Mouse (Mus musculus): ENCODE measurements around the gene Shank3. TPM values are rescaled to one million over a fixed set of nuclear protein-coding genes. Genes with fewer than 3 reads are reported as not detected.

Shank3 gene
- polyA plus RNA-seq, 1 experiment from 2014 or later: 1.0 TPM

DNA sequence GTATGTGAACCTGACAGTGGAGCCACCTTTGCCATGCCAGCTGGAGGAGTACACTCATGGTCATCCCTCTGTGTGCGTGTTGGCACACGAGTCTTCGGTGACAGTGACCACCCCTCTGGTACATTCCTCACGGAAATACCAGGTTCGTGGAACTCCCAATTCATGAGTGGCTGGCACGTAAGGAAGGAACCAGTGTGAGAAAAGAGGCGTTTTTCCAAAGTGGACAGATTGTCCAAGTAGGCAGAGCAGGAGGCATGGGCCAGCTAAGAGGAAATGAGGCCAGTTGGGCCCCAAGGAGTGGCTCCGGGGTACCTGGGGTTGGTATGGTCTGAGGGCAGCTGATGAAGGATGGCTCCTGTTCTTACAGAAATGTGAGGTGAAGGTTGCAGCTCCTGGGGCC is 26.0 kb downstream of the Shank3 start:
- TF ChIP-seq CTCF (IDR thresholded peaks at IDR 0.05; ENCODE audit: low read depth): no peak
- DNase-seq (ENCODE audit: low spot score): no peak
- Histone ChIP-seq H3K4me3 (replicated peaks; ENCODE audit: low read depth, low read length) (no peak overlapping the region), H3K4me2 (ENCODE audit: low read length) (no peak overlapping the region), H3K27ac (no peak overlapping the region), H3K36me3 (ENCODE audit: insufficient read depth, low read length) (no peaks in the 10 kb centered on the region), H3K27me3 (ENCODE audit: insufficient read depth, low read length) (peaks cover 14% of the 10 kb centered on the region; the same call in 1 of the 2 replicates), H3K9me3 (replicated peaks; ENCODE audit: low read length) (no peaks in the 10 kb centered on the region), H3K4me1 (replicated peaks; ENCODE audit: insufficient read depth, low read length) (peaks cover 4% of the 10 kb centered on the region; the same call in 1 of the 2 replicates), H3K9ac (ENCODE audit: low read depth, low read length) (no peak overlapping the region)
- ATAC-seq (replicated peaks; ENCODE audit: low FRiP score, low read depth): no peak
- 93% methylated on average over 8 of the region's 8 CpGs for WGBS

DNA sequence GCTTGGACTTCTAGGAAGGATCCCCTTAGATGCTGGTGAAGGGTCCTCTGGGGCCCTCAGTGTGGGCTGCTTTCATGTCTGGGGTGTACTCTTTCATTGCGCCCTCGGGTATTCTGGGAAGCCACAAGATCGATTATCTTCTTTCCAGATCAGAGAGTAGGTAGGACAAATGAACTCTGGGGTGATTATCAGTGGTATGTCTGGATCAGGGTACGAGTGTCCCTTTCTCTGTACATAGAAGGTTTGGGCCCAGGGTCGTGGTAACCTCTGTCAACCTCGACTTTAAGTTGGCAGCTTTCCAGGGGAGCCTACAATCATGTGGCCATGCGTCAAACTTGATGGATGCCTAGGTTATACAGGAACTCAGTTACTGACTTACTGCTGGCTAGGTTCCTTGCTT is 26.5 kb downstream of the Shank3 start:
- Histone ChIP-seq H3K36me3 (ENCODE audit: insufficient read depth, low read length) (no peaks in the 10 kb centered on the region), H3K4me1 (replicated peaks; ENCODE audit: insufficient read depth, low read length) (peaks cover 4% of the 10 kb centered on the region; the same call in 1 of the 2 replicates), H3K9me3 (replicated peaks; ENCODE audit: low read length) (no peaks in the 10 kb centered on the region), H3K4me3 (replicated peaks; ENCODE audit: low read depth, low read length) (no peak overlapping the region), H3K4me2 (ENCODE audit: low read length) (no peak overlapping the region), H3K9ac (ENCODE audit: low read depth, low read length) (no peak overlapping the region), H3K27ac (no peak overlapping the region), H3K27me3 (ENCODE audit: insufficient read depth, low read length) (peaks cover 14% of the 10 kb centered on the region; the same call in 1 of the 2 replicates)
- DNase-seq (ENCODE audit: low spot score) (no peak), ATAC-seq (replicated peaks; ENCODE audit: low FRiP score, low read depth) (no peak)
- WGBS: 62% methylated on average over 7 of the region's 7 CpGs
- TF ChIP-seq CTCF (IDR thresholded peaks at IDR 0.05; ENCODE audit: low read depth): no peak

DNA sequence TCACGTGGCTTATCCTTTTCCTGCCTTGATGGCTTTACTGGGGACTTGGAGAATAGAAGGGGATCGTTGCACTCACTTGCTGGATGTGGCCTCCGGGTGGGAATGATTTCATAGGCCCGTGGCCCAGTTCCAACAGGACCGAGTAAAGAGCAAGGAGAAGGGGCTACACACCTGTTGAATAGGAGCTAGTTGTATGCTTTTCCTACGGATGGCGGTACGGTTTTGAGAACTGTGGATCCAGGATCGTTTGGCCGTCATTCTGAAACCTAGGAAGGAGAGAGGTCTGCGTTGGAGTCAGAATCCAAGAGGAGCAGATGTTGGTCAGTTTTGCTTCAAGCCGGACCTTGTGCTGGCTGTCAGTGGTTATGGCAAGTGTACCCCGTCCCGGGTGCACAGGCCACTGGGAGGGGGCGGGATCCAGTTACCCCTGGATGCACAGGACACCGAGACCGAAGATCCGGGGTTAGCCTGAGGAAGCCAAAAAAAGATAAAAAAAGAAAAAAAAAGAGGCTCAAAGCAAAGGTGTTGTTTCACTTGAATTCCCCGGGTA is 27.4 kb downstream of the Shank3 start:
- no peak overlapping the region for H3K27ac ChIP-seq
- H3K4me1 ChIP-seq (replicated peaks; ENCODE audit: insufficient read depth, low read length): peaks cover 4% of the 10 kb centered on the region; the same call in 1 of the 2 replicates
- H3K4me2 ChIP-seq (ENCODE audit: low read length): no peak overlapping the region
- no peak overlapping the region for H3K4me3 ChIP-seq (replicated peaks; ENCODE audit: low read depth, low read length)
- ATAC-seq (replicated peaks; ENCODE audit: low FRiP score, low read depth) (no peak), DNase-seq (ENCODE audit: low spot score) (no peak)
- TF ChIP-seq CTCF (IDR thresholded peaks at IDR 0.05; ENCODE audit: low read depth): no peak
- H3K27me3 ChIP-seq (ENCODE audit: insufficient read depth, low read length): peaks cover 14% of the 10 kb centered on the region; the same call in 1 of the 2 replicates
- WGBS: 88% methylated on average over 19 of the region's 19 CpGs
- no peaks in the 10 kb centered on the region for H3K9me3 ChIP-seq (replicated peaks; ENCODE audit: low read length)
- no peak overlapping the region for H3K9ac ChIP-seq (ENCODE audit: low read depth, low read length)
- H3K36me3 ChIP-seq (ENCODE audit: insufficient read depth, low read length): no peaks in the 10 kb centered on the region

DNA sequence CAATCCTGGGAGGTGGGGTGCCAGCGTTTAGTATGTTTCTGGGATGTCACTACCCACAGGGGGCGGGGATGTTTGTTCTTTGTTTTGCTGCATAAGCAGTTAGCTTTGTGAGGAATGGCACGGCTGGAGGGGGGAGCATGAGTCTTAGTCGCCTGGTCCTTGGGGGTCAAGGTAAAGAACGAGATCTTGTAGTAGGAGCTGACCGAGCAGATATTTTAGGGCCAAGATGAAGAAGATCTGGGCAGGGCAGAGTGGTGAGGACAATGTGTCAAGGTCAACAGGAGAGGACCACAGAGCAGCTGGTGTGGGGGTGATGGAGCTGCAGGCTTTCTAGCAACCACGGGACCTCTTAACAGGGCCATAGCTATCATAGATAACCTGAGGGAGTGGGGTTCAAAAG is 28.0 kb downstream of the Shank3 start:
- no peak for TF ChIP-seq CTCF (IDR thresholded peaks at IDR 0.05; ENCODE audit: low read depth)

DNA sequence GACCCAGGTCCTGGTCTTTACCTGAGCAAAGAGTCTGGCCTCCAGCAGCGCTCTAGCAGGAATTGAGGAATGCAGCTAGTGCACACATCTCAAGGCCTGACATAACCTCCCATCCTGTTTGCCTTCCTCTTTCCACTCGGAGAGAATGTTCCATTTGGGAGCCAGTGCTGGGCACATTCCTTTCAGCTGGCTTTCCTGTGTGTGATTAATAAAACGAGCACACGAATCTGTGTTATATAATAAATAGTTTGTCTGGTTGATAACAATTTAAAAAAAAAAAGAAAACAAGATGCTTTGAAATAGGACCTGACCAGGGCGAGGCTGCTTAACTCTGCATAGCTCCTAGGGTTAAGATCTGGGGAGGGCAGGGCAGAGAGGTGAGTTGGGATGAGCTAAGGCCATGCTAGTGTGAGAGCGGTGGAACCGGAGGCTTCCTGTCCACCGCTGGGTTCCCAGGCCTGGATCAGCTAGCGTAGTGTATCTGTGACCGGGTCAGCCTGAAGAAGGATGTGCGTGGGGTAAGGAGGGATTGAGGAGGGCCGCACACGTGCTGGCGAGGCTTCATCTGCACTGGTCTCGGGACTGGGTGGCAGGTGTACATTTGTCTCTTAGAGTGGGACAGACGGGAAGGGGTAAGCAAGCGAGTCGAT is 28.9 kb downstream of the Shank3 start:
- Histone ChIP-seq H3K27ac (no peak overlapping the region), H3K9ac (ENCODE audit: low read depth, low read length) (no peak overlapping the region), H3K4me2 (ENCODE audit: low read length) (no peak overlapping the region), H3K36me3 (ENCODE audit: insufficient read depth, low read length) (no peaks in the 10 kb centered on the region), H3K4me3 (replicated peaks; ENCODE audit: low read depth, low read length) (no peak overlapping the region), H3K27me3 (ENCODE audit: insufficient read depth, low read length) (0 out of 2 replicates have a peak, but pooled peaks cover 13% of the 10 kb centered on the region), H3K4me1 (replicated peaks; ENCODE audit: insufficient read depth, low read length) (peaks cover 4% of the 10 kb centered on the region; the same call in 1 of the 2 replicates), H3K9me3 (replicated peaks; ENCODE audit: low read length) (no peaks in the 10 kb centered on the region)
- no peak for TF ChIP-seq CTCF (IDR thresholded peaks at IDR 0.05; ENCODE audit: low read depth)
- WGBS: 80% methylated on average over 18 of the region's 18 CpGs
- no peak for ATAC-seq (replicated peaks; ENCODE audit: low FRiP score, low read depth)
- DNase-seq (ENCODE audit: low spot score): no peak

More for the DNA sequence above, 28.0 kb downstream of the Shank3 start:
- Histone ChIP-seq H3K4me1 (replicated peaks; ENCODE audit: insufficient read depth, low read length) (peaks cover 4% of the 10 kb centered on the region; the same call in 1 of the 2 replicates), H3K36me3 (ENCODE audit: insufficient read depth, low read length) (no peaks in the 10 kb centered on the region), H3K4me3 (replicated peaks; ENCODE audit: low read depth, low read length) (no peak overlapping the region), H3K9ac (ENCODE audit: low read depth, low read length) (no peak overlapping the region), H3K27me3 (ENCODE audit: insufficient read depth, low read length) (0 out of 2 replicates have a peak, but pooled peaks cover 14% of the 10 kb centered on the region), H3K4me2 (ENCODE audit: low read length) (no peak overlapping the region), H3K9me3 (replicated peaks; ENCODE audit: low read length) (no peaks in the 10 kb centered on the region), H3K27ac (no peak overlapping the region)
- DNase-seq (ENCODE audit: low spot score): no peak
- 84% methylated on average over 7 of the region's 7 CpGs for WGBS
- no peak for ATAC-seq (replicated peaks; ENCODE audit: low FRiP score, low read depth)

DNA sequence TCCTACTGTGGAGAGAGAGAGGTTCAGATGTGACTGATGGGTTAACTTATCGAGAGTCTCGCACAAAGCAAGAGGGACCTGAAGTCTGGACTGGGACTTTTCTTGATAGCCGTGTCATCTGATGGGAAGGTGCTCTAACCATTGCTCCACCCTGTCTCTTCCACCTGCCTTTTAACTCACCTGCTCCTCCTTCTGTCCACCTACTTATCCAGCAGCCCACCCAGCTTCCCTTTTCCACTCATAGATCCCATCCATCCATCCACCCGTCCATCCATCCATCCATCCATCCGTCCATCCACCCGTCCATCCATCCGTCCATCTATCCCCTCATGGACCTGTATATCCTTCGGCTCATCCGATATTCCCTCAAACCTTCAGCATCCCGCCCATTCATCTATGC is 29.5 kb downstream of the Shank3 start:
- Histone ChIP-seq H3K27ac (no peak overlapping the region), H3K9ac (ENCODE audit: low read depth, low read length) (no peak overlapping the region), H3K4me1 (replicated peaks; ENCODE audit: insufficient read depth, low read length) (peaks cover 4% of the 10 kb centered on the region; the same call in 1 of the 2 replicates), H3K36me3 (ENCODE audit: insufficient read depth, low read length) (no peaks in the 10 kb centered on the region), H3K9me3 (replicated peaks; ENCODE audit: low read length) (no peaks in the 10 kb centered on the region), H3K4me3 (replicated peaks; ENCODE audit: low read depth, low read length) (no peak overlapping the region), H3K27me3 (ENCODE audit: insufficient read depth, low read length) (0 out of 2 replicates have a peak, but pooled peaks cover 10% of the 10 kb centered on the region), H3K4me2 (ENCODE audit: low read length) (no peak overlapping the region)
- 93% methylated on average over 10 of the region's 10 CpGs for WGBS
- no peak for TF ChIP-seq CTCF (IDR thresholded peaks at IDR 0.05; ENCODE audit: low read depth)
- DNase-seq (ENCODE audit: low spot score) (no peak), ATAC-seq (replicated peaks; ENCODE audit: low FRiP score, low read depth) (no peak)

Measured in kidney, postnatal 0 days (tissue).